Mouse (Mus musculus) right cerebral cortex, postnatal 25 days (tissue): ENCODE measurements at regions not wholly inside any gene's neighbourhood (a gene's known extent, or its start where the extent isn't known, plus 50 kb on each side); places are given as distances from the start of the nearest gene placed in this dataset.
"Not testable (repeated sequence)": the region's sequence is repeated elsewhere in the genome, so short reads cannot be mapped to it uniquely, and the experiment has no call there.

Experiments
- DNase-seq: peaks from one replicate; pipeline ENCODE4 v3.0.0; 2022

GRCm38 (mm10) chr4:153224618-153225177 is 257.9 kb downstream of the Ajap1 start:
- DNase-seq: no peak

- DNase-seq: no peak
Measured at GRCm38 (mm10) chr4:153223019-153223418, 259.6 kb downstream of the Ajap1 start.

GRCm38 (mm10) chr4:153220485-153220884 is 262.1 kb downstream of the Ajap1 start:
- no peak for DNase-seq

GRCm38 (mm10) chr4:153220074-153220473 is 262.5 kb downstream of the Ajap1 start:
- DNase-seq: no peak

- no peak for DNase-seq
Measured at GRCm38 (mm10) chr4:153217541-153217980, 265.1 kb downstream of the Ajap1 start.

- no peak for DNase-seq
Measured at GRCm38 (mm10) chr4:153212095-153212494, 270.5 kb downstream of the Ajap1 start.

- no peak for DNase-seq
Measured at GRCm38 (mm10) chr4:153208822-153209221, 273.8 kb downstream of the Ajap1 start.

- DNase-seq: no peak
Measured at GRCm38 (mm10) chr4:153208215-153208614, 274.4 kb downstream of the Ajap1 start.

- DNase-seq: no peak
Measured at GRCm38 (mm10) chr4:153207578-153208102, 275.0 kb downstream of the Ajap1 start.

GRCm38 (mm10) chr4:153206789-153207457 is 275.7 kb downstream of the Ajap1 start:
- no peak for DNase-seq

- no peak for DNase-seq
Measured at GRCm38 (mm10) chr4:153204764-153205163, 277.8 kb downstream of the Ajap1 start.

GRCm38 (mm10) chr4:153200799-153201770 is 281.5 kb downstream of the Ajap1 start:
- DNase-seq: no peak

- no peak for DNase-seq
Measured at GRCm38 (mm10) chr4:153189485-153189884, 293.1 kb downstream of the Ajap1 start.

GRCm38 (mm10) chr4:153188504-153189031 is 294.0 kb downstream of the Ajap1 start:
- no peak for DNase-seq

- no peak for DNase-seq
Measured at GRCm38 (mm10) chr4:153187959-153188503, 294.6 kb downstream of the Ajap1 start.

- DNase-seq: no peak
Measured at GRCm38 (mm10) chr4:153177496-153177895, 305.1 kb downstream of the Ajap1 start.

- DNase-seq: no peak
Measured at GRCm38 (mm10) chr4:153175660-153176059, 307.0 kb downstream of the Ajap1 start.

- no peak for DNase-seq
Measured at GRCm38 (mm10) chr4:153175077-153175476, 307.5 kb downstream of the Ajap1 start.

- no peak for DNase-seq
Measured at GRCm38 (mm10) chr4:153169991-153170390, 312.6 kb downstream of the Ajap1 start.

GRCm38 (mm10) chr4:153164810-153165209 is 317.8 kb downstream of the Ajap1 start:
- no peak for DNase-seq

GRCm38 (mm10) chr4:153160115-153160514 is 322.5 kb downstream of the Ajap1 start:
- DNase-seq: no peak

- no peak for DNase-seq
Measured at GRCm38 (mm10) chr4:153157572-153157971, 325.0 kb downstream of the Ajap1 start.

GRCm38 (mm10) chr4:153152923-153153322 is 329.7 kb downstream of the Ajap1 start:
- DNase-seq: not testable (repeated sequence)
